Mouse (Mus musculus) liver, embryonic 11.5 days (tissue): ENCODE measurements around the gene Lrp5. TPM values are rescaled to one million over a fixed set of nuclear protein-coding genes. Genes with fewer than 3 reads are reported as not detected.

Experiments
- ATAC-seq: fragments of 200-750 bp; cut with Nextera tagmentation; replicated peaks from 2 replicates; pipeline ENCODE4 v1.8.0; 2017; ENCODE audit warnings: moderate number of reproducible peaks, mild to moderate bottlenecking, moderate TSS enrichment, moderate library complexity; ENCODE audit not compliant: low FRiP score
- DNase-seq: peaks from one replicate; pipeline ENCODE4 v3.0.0-alpha.2; 2017; ENCODE audit warnings: low spot score
- H3K27ac ChIP-seq: fragments of 300-500 bp; sonication (generic); 2 replicates; pipeline ENCODE4 v1.5.1; 2014; ENCODE audit warnings: mild to moderate bottlenecking, low read depth, low read length, control low read depth
- H3K27me3 ChIP-seq: fragments of 300-500 bp; sonication (generic); replicated peaks from 2 replicates; pipeline ENCODE4 v1.6.1; 2014; ENCODE audit warnings: low read length, mixed read lengths; ENCODE audit not compliant: control insufficient read depth, insufficient read depth
- H3K36me3 ChIP-seq: fragments of 300-500 bp; sonication (generic); 2 replicates; pipeline ENCODE4 v1.6.1; 2014; ENCODE audit warnings: mild to moderate bottlenecking, low read length, moderate library complexity, mixed read lengths; ENCODE audit not compliant: control insufficient read depth, insufficient read depth
- H3K4me1 ChIP-seq: fragments of 300-500 bp; sonication (generic); replicated peaks from 2 replicates; pipeline ENCODE4 v1.6.1; 2014; ENCODE audit warnings: low read length, mixed read lengths; ENCODE audit not compliant: control insufficient read depth, insufficient read depth
- H3K4me2 ChIP-seq: fragments of 300-500 bp; sonication (generic); 2 replicates; pipeline ENCODE4 v1.6.1; 2014; ENCODE audit warnings: mild to moderate bottlenecking, control low read depth, moderate library complexity
- H3K4me3 ChIP-seq: fragments of 300-500 bp; sonication (generic); 2 replicates; pipeline ENCODE4 v1.5.1; 2014; ENCODE audit warnings: low read depth, low read length, control low read depth
- H3K9ac ChIP-seq: fragments of 300-500 bp; sonication (generic); 2 replicates; pipeline ENCODE4 v1.6.1; 2014; ENCODE audit warnings: low read depth, low read length, control low read depth
- H3K9me3 ChIP-seq: fragments of 300-500 bp; sonication (generic); 2 replicates; pipeline ENCODE4 v1.6.1; 2016; ENCODE audit warnings: low read length, inconsistent platforms, mixed read lengths; ENCODE audit not compliant: control insufficient read depth
- WGBS: fragments of 180-500 bp; shearing (Covaris S2); extraction: QIAGEN DNeasy Blood & Tissue Kit; methylation state at CpG from one replicate; pipeline ENCODE4 v1.1.7; 2014; 5-methylcytosine and 5-hydroxymethylcytosine counted together
- polyA plus RNA-seq: library from polyadenylated mRNA; unstranded; fragments of >200 nt; fragmentation: Nextera tagmentation; extraction: Ambion mirVana; gene quantifications from 2 replicates; pipeline ENCODE4 v1.2.1, GENCODE M21; 2014

Lrp5 gene
- polyA plus RNA-seq, 1 experiment from 2014 or later = 6.3 TPM

GRCm38 (mm10) chr19:3556169-3556827, 130.1 kb downstream of the Lrp5 start:
- ATAC-seq (no peak), DNase-seq (no peak)
- no peaks in the 10 kb centered on the region for H3K36me3 ChIP-seq
- H3K4me1 ChIP-seq = peaks cover 6% of the 10 kb centered on the region; the same call in 1 of the 2 replicates
- no peaks in the 10 kb centered on the region for H3K9me3 ChIP-seq
- H3K27me3 ChIP-seq = no peaks in the 10 kb centered on the region
- no peak overlapping the region for H3K4me3 ChIP-seq
- H3K27ac ChIP-seq = no peak overlapping the region
- WGBS = 78% methylated on average over 2 of the region's 2 CpGs
- H3K4me2 ChIP-seq = no peak overlapping the region
- no peak overlapping the region for H3K9ac ChIP-seq

- Histone ChIP-seq H3K4me2 (no peak overlapping the region), H3K36me3 (no peaks in the 10 kb centered on the region), H3K4me1 (peaks cover 6% of the 10 kb centered on the region; the same call in 1 of the 2 replicates), H3K27me3 (no peaks in the 10 kb centered on the region), H3K9me3 (no peaks in the 10 kb centered on the region), H3K27ac (no peak overlapping the region), H3K4me3 (no peak overlapping the region), H3K9ac (no peak overlapping the region)
- no peak for ATAC-seq
- no peak for DNase-seq
- 74% methylated on average over 8 of the region's 8 CpGs for WGBS
These were observed 131.6 kb downstream of the Lrp5 start for GRCm38 (mm10) chr19:3554785-3555184.

GRCm38 (mm10) chr19:3551573-3552159, 134.7 kb downstream of the Lrp5 start:
- H3K4me1 ChIP-seq = peaks cover 6% of the 10 kb centered on the region; the same call in 1 of the 2 replicates
- no peak overlapping the region for H3K27ac ChIP-seq
- 0 out of 2 replicates have a peak, but pooled peaks cover 5% of the 10 kb centered on the region for H3K36me3 ChIP-seq
- 70% methylated on average over 4 of the region's 4 CpGs for WGBS
- no peaks in the 10 kb centered on the region for H3K27me3 ChIP-seq
- DNase-seq (no peak), ATAC-seq (no peak)
- no peak overlapping the region for H3K9ac ChIP-seq
- H3K9me3 ChIP-seq = no peaks in the 10 kb centered on the region
- no peak overlapping the region for H3K4me3 ChIP-seq
- no peak overlapping the region for H3K4me2 ChIP-seq

GRCm38 (mm10) chr19:3550101-3550500, 136.3 kb downstream of the Lrp5 start:
- ATAC-seq (no peak), DNase-seq (no peak)
- Histone ChIP-seq H3K4me3 (no peak overlapping the region), H3K27me3 (no peaks in the 10 kb centered on the region), H3K4me2 (no peak overlapping the region), H3K4me1 (peaks cover 8% of the 10 kb centered on the region; the same call in 1 of the 2 replicates), H3K9ac (no peak overlapping the region), H3K36me3 (0 out of 2 replicates have a peak, but pooled peaks cover 5% of the 10 kb centered on the region), H3K27ac (no peak overlapping the region), H3K9me3 (no peaks in the 10 kb centered on the region)
- 94% methylated on average over 1 of the region's 1 CpGs for WGBS

- ATAC-seq (no peak), DNase-seq (no peak)
- Histone ChIP-seq H3K4me3 (no peak overlapping the region), H3K27me3 (no peaks in the 10 kb centered on the region), H3K4me2 (no peak overlapping the region), H3K9ac (no peak overlapping the region), H3K27ac (no peak overlapping the region), H3K9me3 (no peaks in the 10 kb centered on the region), H3K36me3 (0 out of 2 replicates have a peak, but pooled peaks cover 5% of the 10 kb centered on the region), H3K4me1 (peaks cover 8% of the 10 kb centered on the region; the same call in 1 of the 2 replicates)
- WGBS = 75% methylated on average over 1 of the region's 1 CpGs
These were observed 137.1 kb downstream of the Lrp5 start for GRCm38 (mm10) chr19:3549263-3549662.

- 84% methylated on average over 1 of the region's 1 CpGs for WGBS
- no peaks in the 10 kb centered on the region for H3K27me3 ChIP-seq
- no peak overlapping the region for H3K9ac ChIP-seq
- no peaks in the 10 kb centered on the region for H3K9me3 ChIP-seq
- no peak overlapping the region for H3K4me2 ChIP-seq
- no peak overlapping the region for H3K4me3 ChIP-seq
- no peak overlapping the region for H3K27ac ChIP-seq
- ATAC-seq = no peak
- H3K36me3 ChIP-seq = 0 out of 2 replicates have a peak, but pooled peaks cover 5% of the 10 kb centered on the region
- DNase-seq = no peak
- peaks cover 8% of the 10 kb centered on the region; the same call in 1 of the 2 replicates for H3K4me1 ChIP-seq
These were observed 138.1 kb downstream of the Lrp5 start for GRCm38 (mm10) chr19:3548311-3548710.

- H3K4me3 ChIP-seq = no peak overlapping the region
- DNase-seq (no peak), ATAC-seq (no peak)
- no peak overlapping the region for H3K4me2 ChIP-seq
- H3K36me3 ChIP-seq = 0 out of 2 replicates have a peak, but pooled peaks cover 8% of the 10 kb centered on the region
- H3K9ac ChIP-seq = no peak overlapping the region
- no peaks in the 10 kb centered on the region for H3K27me3 ChIP-seq
- H3K27ac ChIP-seq = no peak overlapping the region
- 91% methylated on average over 2 of the region's 2 CpGs for WGBS
- H3K4me1 ChIP-seq = 0 out of 2 replicates have a peak, but pooled peaks cover 2% of the 10 kb centered on the region
- no peaks in the 10 kb centered on the region for H3K9me3 ChIP-seq
These were observed 141.4 kb downstream of the Lrp5 start for GRCm38 (mm10) chr19:3544995-3545394.

GRCm38 (mm10) chr19:3542591-3542990, 143.8 kb downstream of the Lrp5 start:
- H3K36me3 ChIP-seq = 0 out of 2 replicates have a peak, but pooled peaks cover 5% of the 10 kb centered on the region
- H3K27ac ChIP-seq = no peak overlapping the region
- no peak for ATAC-seq
- no peak overlapping the region for H3K9ac ChIP-seq
- no peaks in the 10 kb centered on the region for H3K9me3 ChIP-seq
- H3K27me3 ChIP-seq = no peaks in the 10 kb centered on the region
- DNase-seq = no peak
- no peak overlapping the region for H3K4me3 ChIP-seq
- WGBS = 93% methylated on average over 4 of the region's 4 CpGs
- no peak overlapping the region for H3K4me2 ChIP-seq
- 0 out of 2 replicates have a peak, but pooled peaks cover 2% of the 10 kb centered on the region for H3K4me1 ChIP-seq
